Mouse (Mus musculus): ENCODE data around the gene Zfp575. TPM values are rescaled to one million over a fixed set of nuclear protein-coding genes. Genes with fewer than 3 reads are reported as not detected.

Gene Zfp575
- polyA plus RNA-seq, 1 experiment from 2014 or later, result 0.69 TPM

DNA sequence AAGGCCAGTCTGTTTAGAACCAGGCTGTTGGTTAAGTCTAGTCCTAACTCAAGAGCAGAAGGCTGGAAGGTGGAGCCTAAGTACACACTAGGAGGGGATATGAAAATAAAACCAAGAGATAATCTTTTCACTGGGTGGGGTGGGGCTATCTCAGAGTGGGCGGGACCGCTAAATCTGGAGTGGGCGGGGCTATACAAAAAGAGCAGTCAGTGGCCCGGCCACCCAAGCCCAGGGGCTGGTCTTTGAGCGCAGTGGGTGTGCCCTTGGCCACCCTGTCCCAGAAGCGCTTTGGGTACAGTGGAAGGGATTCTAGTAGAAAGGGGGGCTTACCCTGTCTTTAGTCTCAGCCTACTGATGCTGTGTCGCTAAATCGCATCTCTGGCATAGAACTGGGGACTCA is 613 bp downstream of the Zfp575 start:
- 6% methylated on average over 8 of the region's 8 CpGs for WGBS
- peak; percentile 51 for ATAC-seq (ENCODE audit: insufficient number of reproducible peaks, low FRiP score)

GRCm38 (mm10) chr7:24585995-24586394 is 1.4 kb downstream of the Zfp575 start:
- Histone ChIP-seq H3K9ac (no peak overlapping the region), H3K4me1 (replicated peaks) (0 out of 2 replicates have a peak, but pooled peaks cover 9% of the 10 kb centered on the region), H3K9me3 (replicated peaks) (0 out of 2 replicates have a peak, but pooled peaks cover 8% of the 10 kb centered on the region), H3K27me3 (replicated peaks) (peaks cover 45% of the 10 kb centered on the region), H3K4me2 (no peak overlapping the region), H3K36me3 (no peaks in the 10 kb centered on the region), H3K27ac (ENCODE audit: poor library complexity, severe bottlenecking) (no peak overlapping the region), H3K4me3 (no peak overlapping the region)
- 29% methylated on average over 15 of the region's 16 CpGs for WGBS
- ATAC-seq (ENCODE audit: insufficient number of reproducible peaks, low FRiP score), result peak; percentile 64; the same call in 1 of the 2 replicates

More for the DNA sequence above, 613 bp downstream of the Zfp575 start:
- H3K27me3 ChIP-seq (replicated peaks), result peaks cover 45% of the 10 kb centered on the region
- H3K9me3 ChIP-seq (replicated peaks), result 0 out of 2 replicates have a peak, but pooled peaks cover 8% of the 10 kb centered on the region
- no peak overlapping the region; the same call in 1 of the 2 replicates for H3K9ac ChIP-seq
- no peak overlapping the region for H3K27ac ChIP-seq (ENCODE audit: poor library complexity, severe bottlenecking)
- peak overlapping the region; percentile 70 for H3K4me2 ChIP-seq
- H3K4me3 ChIP-seq, result peak overlapping the region; percentile 44
- H3K36me3 ChIP-seq, result no peaks in the 10 kb centered on the region
- 0 out of 2 replicates have a peak, but pooled peaks cover 9% of the 10 kb centered on the region for H3K4me1 ChIP-seq (replicated peaks)

DNA sequence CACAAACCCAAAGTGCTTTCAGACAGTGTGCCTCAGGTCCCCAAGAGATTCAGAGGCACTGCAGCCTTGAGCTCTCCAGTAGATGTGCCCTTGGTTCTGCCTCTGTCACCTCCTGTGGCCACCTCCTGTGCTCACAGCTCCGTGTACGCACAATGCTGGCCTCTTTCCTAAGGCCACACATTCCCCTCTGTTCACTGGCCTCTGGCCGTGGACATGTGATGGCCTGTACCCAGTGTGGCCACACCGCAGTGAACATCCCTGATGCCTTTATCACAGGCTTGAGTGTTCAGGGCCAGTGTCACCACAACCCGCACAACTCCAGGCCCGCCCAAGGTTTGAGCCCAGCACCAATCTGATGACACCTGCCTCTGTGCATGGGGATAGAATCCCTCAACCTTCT is 2.6 kb downstream of the Zfp575 start:
- Histone ChIP-seq H3K4me2 (no peak overlapping the region), H3K4me3 (no peak overlapping the region), H3K9me3 (replicated peaks) (0 out of 2 replicates have a peak, but pooled peaks cover 8% of the 10 kb centered on the region), H3K4me1 (replicated peaks) (0 out of 2 replicates have a peak, but pooled peaks cover 9% of the 10 kb centered on the region), H3K27ac (ENCODE audit: poor library complexity, severe bottlenecking) (no peak overlapping the region), H3K9ac (no peak overlapping the region), H3K27me3 (replicated peaks) (peaks cover 45% of the 10 kb centered on the region), H3K36me3 (no peaks in the 10 kb centered on the region)
- ATAC-seq (ENCODE audit: insufficient number of reproducible peaks, low FRiP score), result no peak
- whole genome bisulfite sequencing, result 89% methylated on average over 6 of the region's 6 CpGs

DNA sequence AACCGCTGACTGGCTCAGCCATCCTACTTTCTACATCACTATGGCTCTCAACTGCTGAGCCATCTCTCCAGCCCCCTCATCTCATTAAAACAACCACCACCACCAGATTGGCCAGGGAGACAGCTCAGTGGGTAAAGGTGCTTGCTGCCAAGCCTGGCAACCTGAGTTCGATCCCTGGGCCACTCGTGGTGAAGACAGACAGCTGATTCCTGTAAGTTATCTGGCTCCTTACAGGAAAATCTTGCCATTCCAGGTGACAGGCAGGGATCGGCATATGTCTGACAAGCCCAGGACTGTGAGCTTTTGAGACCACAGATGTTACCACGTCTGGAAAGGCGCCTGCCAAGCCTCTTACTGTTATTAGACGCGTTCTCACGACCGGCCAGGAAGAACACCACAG is 9.6 kb downstream of the Zfp575 start:
- no peak overlapping the region for H3K27ac ChIP-seq (ENCODE audit: poor library complexity, severe bottlenecking)
- H3K4me1 ChIP-seq (replicated peaks), result no peaks in the 10 kb centered on the region
- H3K36me3 ChIP-seq, result peaks cover 10% of the 10 kb centered on the region
- no peak overlapping the region for H3K4me2 ChIP-seq
- no peaks in the 10 kb centered on the region for H3K27me3 ChIP-seq (replicated peaks)
- no peaks in the 10 kb centered on the region for H3K9me3 ChIP-seq (replicated peaks)
- no peak for ATAC-seq (ENCODE audit: insufficient number of reproducible peaks, low FRiP score)
- WGBS, result 92% methylated on average over 10 of the region's 10 CpGs
- no peak overlapping the region for H3K4me3 ChIP-seq
- no peak overlapping the region for H3K9ac ChIP-seq

DNA sequence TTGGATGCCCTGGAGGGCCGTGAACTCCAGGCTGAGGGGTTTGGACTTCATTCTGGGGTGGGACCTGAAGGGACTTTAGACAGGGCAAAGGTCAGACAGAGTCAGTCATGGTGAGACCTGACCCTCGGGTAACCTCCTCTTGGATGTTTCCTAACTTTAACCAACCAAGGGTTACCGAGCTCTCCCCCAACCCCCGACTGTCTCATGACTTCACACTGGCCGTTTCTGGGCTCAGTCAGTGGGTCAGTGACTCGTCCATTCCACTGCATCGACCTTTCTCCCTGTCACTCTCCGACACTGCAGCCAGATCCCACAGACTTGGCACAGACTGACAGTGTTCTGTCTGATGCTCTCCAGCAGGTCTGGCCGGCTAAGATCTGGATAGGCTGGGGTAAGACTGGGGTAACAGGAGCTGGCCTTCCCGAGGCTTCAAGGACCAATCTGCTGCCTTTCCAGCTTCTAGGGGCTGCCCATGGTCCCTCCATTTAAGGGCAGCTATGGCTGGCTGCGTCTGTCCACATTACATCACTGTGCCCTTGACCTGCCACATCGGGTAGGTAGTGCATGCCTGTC is 13.1 kb downstream of the Zfp575 start:
- Histone ChIP-seq H3K36me3 (peaks cover 40% of the 10 kb centered on the region), H3K27me3 (replicated peaks) (no peaks in the 10 kb centered on the region)
- 55% methylated on average over 12 of the region's 12 CpGs for WGBS

DNA sequence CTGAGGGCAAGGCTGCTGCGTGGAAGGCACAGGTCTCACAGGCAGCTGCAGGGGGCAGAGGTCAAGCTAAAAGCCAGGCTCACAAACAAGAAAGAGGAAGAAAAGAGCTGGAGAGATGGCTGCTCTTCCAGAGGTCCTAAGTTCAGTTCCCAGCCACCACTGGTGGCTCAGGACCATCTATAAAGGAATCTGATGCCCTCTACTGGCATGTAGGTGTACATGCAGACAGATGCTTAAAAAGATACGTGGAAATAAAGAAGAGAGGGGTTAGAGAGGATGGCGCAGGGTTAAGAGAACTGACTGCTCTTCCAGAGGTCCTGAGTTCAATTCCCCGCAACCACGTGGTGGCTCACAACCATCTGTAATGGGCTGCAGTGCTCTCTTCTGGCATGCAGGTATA is 15.0 kb downstream of the Zfp575 start:
- Histone ChIP-seq H3K4me1 (replicated peaks) (no peaks in the 10 kb centered on the region), H3K36me3 (peaks cover 57% of the 10 kb centered on the region), H3K4me2 (no peak overlapping the region), H3K27ac (ENCODE audit: poor library complexity, severe bottlenecking) (no peak overlapping the region), H3K27me3 (replicated peaks) (no peaks in the 10 kb centered on the region), H3K4me3 (no peak overlapping the region), H3K9me3 (replicated peaks) (no peaks in the 10 kb centered on the region), H3K9ac (no peak overlapping the region)
- 59% methylated on average over 5 of the region's 5 CpGs for WGBS
- no peak for ATAC-seq (ENCODE audit: insufficient number of reproducible peaks, low FRiP score)

More for the DNA sequence above, 13.1 kb downstream of the Zfp575 start:
- H3K9me3 ChIP-seq (replicated peaks), result no peaks in the 10 kb centered on the region
- no peak overlapping the region for H3K27ac ChIP-seq (ENCODE audit: poor library complexity, severe bottlenecking)
- H3K4me2 ChIP-seq, result no peak overlapping the region
- no peak overlapping the region for H3K9ac ChIP-seq
- no peak for ATAC-seq (ENCODE audit: insufficient number of reproducible peaks, low FRiP score)
- no peak overlapping the region for H3K4me3 ChIP-seq
- no peaks in the 10 kb centered on the region for H3K4me1 ChIP-seq (replicated peaks)

- no peak overlapping the region for H3K4me2 ChIP-seq
- H3K9ac ChIP-seq, result no peak overlapping the region
- H3K4me1 ChIP-seq (replicated peaks), result no peaks in the 10 kb centered on the region
- H3K27me3 ChIP-seq (replicated peaks), result no peaks in the 10 kb centered on the region
- H3K4me3 ChIP-seq, result no peak overlapping the region
- H3K36me3 ChIP-seq, result peaks cover 71% of the 10 kb centered on the region
- H3K9me3 ChIP-seq (replicated peaks), result no peaks in the 10 kb centered on the region
- 87% methylated on average over 4 of the region's 4 CpGs for WGBS
- ATAC-seq (ENCODE audit: insufficient number of reproducible peaks, low FRiP score), result no peak
- no peak overlapping the region for H3K27ac ChIP-seq (ENCODE audit: poor library complexity, severe bottlenecking)
Observed at GRCm38 (mm10) chr7:24571071-24571470, 16.4 kb downstream of the Zfp575 start.

DNA sequence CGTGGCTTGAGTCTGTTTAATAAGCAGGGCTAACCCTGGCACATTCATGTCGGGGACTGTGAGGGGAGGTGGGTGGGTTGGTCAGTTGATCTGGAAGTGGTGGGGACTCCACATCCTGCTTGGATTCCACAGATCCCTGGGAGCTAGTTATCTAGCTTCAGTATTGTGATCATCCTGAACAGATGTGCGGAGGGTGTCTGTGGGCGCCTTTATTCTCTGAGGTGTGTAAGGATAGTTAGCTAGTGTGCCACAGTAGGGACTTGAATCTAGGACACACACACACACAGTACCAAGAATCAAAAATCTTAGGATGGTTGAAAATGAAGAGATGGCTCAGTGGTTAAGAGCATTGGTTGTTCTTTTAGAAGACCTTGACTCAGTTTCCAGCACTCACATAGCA is 18.9 kb downstream of the Zfp575 start:
- H3K36me3 ChIP-seq, result peaks cover 83% of the 10 kb centered on the region
- H3K9me3 ChIP-seq (replicated peaks), result no peaks in the 10 kb centered on the region
- WGBS, result 90% methylated on average over 4 of the region's 4 CpGs
- no peak overlapping the region for H3K4me2 ChIP-seq
- no peak overlapping the region for H3K9ac ChIP-seq
- ATAC-seq (ENCODE audit: insufficient number of reproducible peaks, low FRiP score), result no peak
- no peak overlapping the region for H3K4me3 ChIP-seq
- H3K27me3 ChIP-seq (replicated peaks), result no peaks in the 10 kb centered on the region
- no peaks in the 10 kb centered on the region for H3K4me1 ChIP-seq (replicated peaks)
- H3K27ac ChIP-seq (ENCODE audit: poor library complexity, severe bottlenecking), result no peak overlapping the region

DNA sequence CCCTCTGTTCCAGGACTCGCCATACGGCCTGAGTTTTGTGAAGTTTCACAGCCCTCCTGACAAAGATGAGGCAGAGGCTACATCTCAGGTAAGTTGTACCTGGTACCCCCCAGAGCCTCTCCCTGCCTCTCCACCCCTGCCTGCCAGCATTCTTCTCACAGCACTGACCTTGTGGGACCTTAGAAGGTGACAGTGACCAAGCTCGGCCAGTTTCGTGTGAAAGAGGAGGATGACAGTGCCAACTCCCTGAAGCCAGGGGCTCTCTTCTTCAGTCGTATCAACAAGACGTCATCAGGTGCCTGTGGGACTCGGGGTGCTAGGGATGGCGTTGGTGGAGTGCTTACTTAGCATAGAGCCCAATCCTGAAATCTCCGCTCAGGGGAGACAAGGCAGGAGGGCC is 21.2 kb downstream of the Zfp575 start:
- H3K4me2 ChIP-seq, result no peak overlapping the region
- H3K36me3 ChIP-seq, result peaks cover 84% of the 10 kb centered on the region
- no peak for ATAC-seq (ENCODE audit: insufficient number of reproducible peaks, low FRiP score)
- no peaks in the 10 kb centered on the region for H3K9me3 ChIP-seq (replicated peaks)
- no peak overlapping the region for H3K4me3 ChIP-seq
- H3K27me3 ChIP-seq (replicated peaks), result no peaks in the 10 kb centered on the region
- H3K9ac ChIP-seq, result no peak overlapping the region
- no peaks in the 10 kb centered on the region for H3K4me1 ChIP-seq (replicated peaks)
- 94% methylated on average over 9 of the region's 9 CpGs for WGBS
- H3K27ac ChIP-seq (ENCODE audit: poor library complexity, severe bottlenecking), result no peak overlapping the region

DNA sequence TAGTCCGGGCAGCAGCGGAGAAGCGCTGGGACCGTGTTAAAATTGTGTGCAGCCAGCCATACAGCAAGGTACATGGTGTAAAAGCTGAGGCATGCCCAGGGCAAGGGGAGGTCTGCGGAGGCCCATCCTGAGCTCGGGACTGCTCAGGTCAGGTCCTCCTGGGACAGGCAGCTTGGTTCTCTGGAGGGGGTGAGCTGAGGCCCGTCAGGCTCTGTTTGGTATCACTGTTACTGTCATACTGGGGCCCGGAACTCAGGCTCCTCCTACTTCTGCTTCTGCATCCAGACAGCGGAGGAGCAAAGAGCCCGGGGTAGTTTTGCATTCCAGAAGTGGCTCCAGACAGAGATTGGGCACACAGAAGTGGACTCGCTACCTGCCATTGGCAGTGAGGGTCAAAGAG is 21.8 kb downstream of the Zfp575 start:
- no peak for ATAC-seq (ENCODE audit: insufficient number of reproducible peaks, low FRiP score)
- no peak overlapping the region for H3K27ac ChIP-seq (ENCODE audit: poor library complexity, severe bottlenecking)
- WGBS, result 85% methylated on average over 11 of the region's 11 CpGs
- no peaks in the 10 kb centered on the region for H3K27me3 ChIP-seq (replicated peaks)
- H3K9ac ChIP-seq, result no peak overlapping the region
- no peaks in the 10 kb centered on the region for H3K9me3 ChIP-seq (replicated peaks)
- H3K4me2 ChIP-seq, result no peak overlapping the region
- H3K4me3 ChIP-seq, result no peak overlapping the region
- peaks cover 84% of the 10 kb centered on the region for H3K36me3 ChIP-seq
- no peaks in the 10 kb centered on the region for H3K4me1 ChIP-seq (replicated peaks)

GRCm38 (mm10) chr7:24564607-24565265 is 22.7 kb downstream of the Zfp575 start:
- ATAC-seq (ENCODE audit: insufficient number of reproducible peaks, low FRiP score), result no peak
- Histone ChIP-seq H3K27ac (ENCODE audit: poor library complexity, severe bottlenecking) (no peak overlapping the region), H3K4me2 (no peak overlapping the region), H3K9ac (no peak overlapping the region), H3K4me1 (replicated peaks) (no peaks in the 10 kb centered on the region), H3K9me3 (replicated peaks) (no peaks in the 10 kb centered on the region), H3K27me3 (replicated peaks) (no peaks in the 10 kb centered on the region), H3K36me3 (peaks cover 84% of the 10 kb centered on the region), H3K4me3 (no peak overlapping the region)
- 59% methylated on average over 6 of the region's 6 CpGs for WGBS
